Mouse (Mus musculus) liver, embryonic 16.5 days (tissue): ENCODE measurements around the gene Gm20517. TPM values are rescaled to one million over a fixed set of nuclear protein-coding genes. Genes with fewer than 3 reads are reported as not detected.

Source experiments
- ATAC-seq: fragments of 200-750 bp; cut with Nextera tagmentation; 2 replicates; pipeline ENCODE4 v1.8.0; 2017; ENCODE audit warnings: low read depth, mild to moderate bottlenecking, moderate number of reproducible peaks, moderate library complexity
- H3K27ac ChIP-seq: fragments of 300-500 bp; sonication (generic); 2 replicates; pipeline ENCODE4 v1.5.1; 2014; ENCODE audit warnings: mild to moderate bottlenecking, low read length
- H3K27me3 ChIP-seq: fragments of 300-500 bp; sonication (generic); 2 replicates; pipeline ENCODE4 v1.6.1; 2014; ENCODE audit warnings: low read depth, low read length, mixed read lengths; ENCODE audit not compliant: control insufficient read depth, insufficient read depth
- H3K36me3 ChIP-seq: fragments of 300-500 bp; sonication (generic); 2 replicates; pipeline ENCODE4 v1.6.1; 2014; ENCODE audit warnings: mild to moderate bottlenecking; ENCODE audit not compliant: control insufficient read depth, insufficient read depth
- H3K4me1 ChIP-seq: fragments of 300-500 bp; sonication (generic); 2 replicates; pipeline ENCODE4 v1.6.1; 2014; ENCODE audit warnings: low read depth, low read length, mixed read lengths; ENCODE audit not compliant: control insufficient read depth
- H3K4me2 ChIP-seq: fragments of 300-500 bp; sonication (generic); 2 replicates; pipeline ENCODE4 v1.6.1; 2014; ENCODE audit warnings: low read depth, low read length, mixed read lengths
- H3K4me3 ChIP-seq: fragments of 300-500 bp; sonication (generic); 2 replicates; pipeline ENCODE4 v1.5.1; 2014; ENCODE audit warnings: low read depth, mild to moderate bottlenecking, low read length
- H3K9ac ChIP-seq: fragments of 300-500 bp; sonication (generic); 2 replicates; pipeline ENCODE4 v1.6.1; 2014; ENCODE audit warnings: low read depth, low read length
- H3K9me3 ChIP-seq: fragments of 300-500 bp; sonication (generic); replicated peaks from 2 replicates; pipeline ENCODE4 v1.6.1; 2016; ENCODE audit warnings: low read length; ENCODE audit not compliant: control insufficient read depth
- WGBS: fragments of 180-500 bp; shearing (Covaris S2); extraction: QIAGEN DNeasy Blood & Tissue Kit; methylation state at CpG from one replicate; pipeline ENCODE4 v1.1.7; 2014; ENCODE audit not compliant: insufficient replicate concordance; 5-methylcytosine and 5-hydroxymethylcytosine counted together
- polyA plus RNA-seq: library from polyadenylated mRNA; unstranded; fragments of >200 nt; fragmentation: Nextera tagmentation; extraction: Ambion mirVana; gene quantifications from 2 replicates; pipeline ENCODE4 v1.2.1, GENCODE M21; 2015

Gene Gm20517
- polyA plus RNA-seq, 1 experiment from 2014 or later, result 1.1 TPM

DNA sequence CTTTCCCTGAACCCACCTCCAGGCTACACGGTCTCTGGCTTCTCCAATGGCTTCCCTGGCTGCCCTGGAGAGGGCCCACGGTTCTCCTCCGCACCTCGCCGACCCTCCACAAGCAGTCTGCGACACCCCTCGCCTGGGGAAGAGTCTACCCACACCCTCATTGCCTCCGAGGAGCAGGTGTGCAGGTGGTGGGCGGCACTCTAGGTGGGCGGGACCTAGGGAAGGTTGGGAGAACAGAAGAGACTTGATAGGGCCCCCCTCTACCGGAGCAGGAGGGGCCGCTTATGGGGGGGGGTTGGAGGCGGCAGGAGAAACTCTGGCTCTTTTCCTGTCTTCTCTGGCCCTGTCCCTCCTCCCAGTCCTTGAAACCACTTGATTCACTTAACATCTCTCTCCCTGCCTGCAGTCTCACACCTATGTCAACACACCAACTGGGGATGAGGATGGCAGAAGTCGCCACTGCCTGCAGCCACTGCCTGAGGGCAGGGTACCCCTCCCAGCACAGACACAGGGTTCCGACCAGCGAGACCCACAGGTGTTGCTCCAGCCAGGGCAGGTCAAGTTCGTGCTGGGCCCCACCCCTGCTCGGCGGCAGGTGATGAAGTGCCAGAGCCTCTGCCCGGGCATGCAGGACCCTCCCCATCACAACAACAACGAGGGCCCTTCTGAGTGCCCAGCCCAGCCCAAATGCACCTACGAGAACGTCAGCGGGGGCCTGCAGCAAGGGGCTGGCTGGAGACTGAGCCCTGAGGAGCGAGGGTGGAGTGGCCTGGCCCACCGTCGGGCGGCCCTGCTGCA, 91.4 kb downstream of the Gm20517 start:
- Histone ChIP-seq H3K36me3 (no peaks in the 10 kb centered on the region; the same call in 1 of the 2 replicates), H3K4me2 (no peak overlapping the region), H3K27ac (no peak overlapping the region), H3K27me3 (peaks cover 8% of the 10 kb centered on the region), H3K4me1 (peaks cover 2% of the 10 kb centered on the region; the same call in 1 of the 2 replicates), H3K9me3 (no peaks in the 10 kb centered on the region), H3K9ac (no peak overlapping the region), H3K4me3 (no peak overlapping the region)
- 38% methylated on average over 28 of the region's 28 CpGs for WGBS
- ATAC-seq, result no peak

- Histone ChIP-seq H3K9me3 (no peaks in the 10 kb centered on the region), H3K36me3 (no peaks in the 10 kb centered on the region; the same call in 1 of the 2 replicates), H3K4me3 (no peak overlapping the region), H3K4me2 (no peak overlapping the region), H3K4me1 (peaks cover 2% of the 10 kb centered on the region; the same call in 1 of the 2 replicates), H3K27me3 (peaks cover 8% of the 10 kb centered on the region), H3K9ac (no peak overlapping the region), H3K27ac (no peak overlapping the region)
- 19% methylated on average over 20 of the region's 20 CpGs for WGBS
- ATAC-seq, result no peak
These were observed 92.2 kb downstream of the Gm20517 start for GRCm38 (mm10) chr17:47703556-47703955.

DNA sequence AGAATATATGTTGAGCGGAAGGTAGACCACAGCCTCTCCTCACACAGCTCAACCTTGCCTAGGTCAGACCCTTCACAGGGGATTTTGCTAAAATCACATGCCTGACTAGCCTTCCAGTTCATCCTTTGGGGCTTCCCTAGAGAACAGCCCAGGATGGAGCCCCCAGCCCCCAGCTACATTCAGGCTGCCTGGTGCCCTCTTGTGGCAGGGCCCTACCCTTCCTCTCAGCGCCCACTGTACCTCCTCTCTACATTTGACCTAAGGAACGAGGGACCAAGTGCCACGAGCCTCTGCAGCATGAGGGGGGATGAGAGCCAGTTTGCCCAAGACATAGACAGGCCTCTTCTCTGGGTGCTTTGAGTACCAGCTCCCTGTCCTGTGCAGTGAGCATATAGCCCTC, 93.3 kb downstream of the Gm20517 start:
- Histone ChIP-seq H3K9me3 (no peaks in the 10 kb centered on the region), H3K27ac (no peak overlapping the region), H3K4me3 (no peak overlapping the region), H3K4me2 (no peak overlapping the region), H3K4me1 (peaks cover 2% of the 10 kb centered on the region; the same call in 1 of the 2 replicates), H3K36me3 (no peaks in the 10 kb centered on the region; the same call in 1 of the 2 replicates), H3K27me3 (peaks cover 8% of the 10 kb centered on the region), H3K9ac (no peak overlapping the region)
- ATAC-seq, result no peak
- 52% methylated on average over 4 of the region's 4 CpGs for WGBS

GRCm38 (mm10) chr17:47706196-47706595, 94.8 kb downstream of the Gm20517 start:
- Histone ChIP-seq H3K4me3 (no peak overlapping the region), H3K4me2 (no peak overlapping the region), H3K27me3 (peaks cover 8% of the 10 kb centered on the region), H3K9me3 (no peaks in the 10 kb centered on the region), H3K27ac (no peak overlapping the region), H3K4me1 (no peaks in the 10 kb centered on the region), H3K9ac (no peak overlapping the region), H3K36me3 (no peaks in the 10 kb centered on the region; the same call in 1 of the 2 replicates)
- no peak for ATAC-seq
- WGBS, result 67% methylated on average over 1 of the region's 1 CpGs

DNA sequence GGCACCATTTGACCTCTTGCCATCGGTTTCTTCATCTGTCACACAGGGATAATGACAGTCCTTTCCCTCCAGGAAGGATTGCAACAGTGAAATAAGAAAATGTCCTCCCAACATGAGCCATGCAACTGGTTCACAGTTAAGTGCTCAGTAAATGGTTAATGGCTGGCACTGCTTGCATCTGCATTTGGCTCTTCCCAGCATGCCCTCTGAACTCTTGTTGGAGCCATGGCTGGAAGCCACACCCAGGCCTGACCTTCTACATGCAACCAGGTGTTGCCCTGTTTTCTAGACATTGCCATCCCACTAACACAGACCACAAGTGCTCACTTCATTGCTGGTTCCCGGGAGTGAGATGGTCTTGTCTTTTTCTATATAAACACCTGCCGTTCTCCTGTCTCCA, 96.6 kb downstream of the Gm20517 start:
- Histone ChIP-seq H3K4me1 (no peaks in the 10 kb centered on the region), H3K27me3 (peaks cover 8% of the 10 kb centered on the region), H3K4me3 (no peak overlapping the region), H3K27ac (no peak overlapping the region), H3K4me2 (no peak overlapping the region), H3K36me3 (no peaks in the 10 kb centered on the region), H3K9ac (no peak overlapping the region), H3K9me3 (no peaks in the 10 kb centered on the region)
- WGBS, result 66% methylated on average over 3 of the region's 3 CpGs
- no peak for ATAC-seq

- H3K9ac ChIP-seq, result no peak overlapping the region
- no peak overlapping the region for H3K4me3 ChIP-seq
- no peaks in the 10 kb centered on the region for H3K9me3 ChIP-seq
- ATAC-seq, result no peak
- no peaks in the 10 kb centered on the region for H3K4me1 ChIP-seq
- H3K36me3 ChIP-seq, result no peaks in the 10 kb centered on the region
- H3K27me3 ChIP-seq, result no peaks in the 10 kb centered on the region; the same call in 1 of the 2 replicates
- H3K27ac ChIP-seq, result no peak overlapping the region
- 66% methylated on average over 4 of the region's 4 CpGs for WGBS
- no peak overlapping the region for H3K4me2 ChIP-seq
These were observed 97.6 kb downstream of the Gm20517 start for GRCm38 (mm10) chr17:47708972-47709371.

DNA sequence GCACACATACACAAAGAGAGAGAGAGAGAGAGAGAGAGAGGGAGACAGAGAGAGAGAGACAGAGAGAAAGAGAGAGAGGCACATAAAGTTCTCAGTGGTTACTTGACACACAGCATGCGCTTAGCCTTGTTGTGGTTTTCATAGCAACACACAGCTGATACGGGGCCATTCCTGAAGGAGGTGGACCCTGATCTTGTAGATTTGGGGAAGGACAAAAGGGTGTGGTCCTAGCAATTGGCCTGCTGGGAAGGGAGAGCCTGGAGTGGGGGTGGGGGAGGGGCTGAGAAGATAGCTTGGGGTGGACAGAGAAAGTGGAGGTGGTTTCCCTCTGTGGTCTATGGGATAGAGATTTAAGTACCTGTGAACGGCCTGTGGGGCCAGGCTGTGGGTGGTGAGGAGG, 98.6 kb downstream of the Gm20517 start:
- Histone ChIP-seq H3K4me1 (no peaks in the 10 kb centered on the region), H3K4me2 (no peak overlapping the region), H3K36me3 (no peaks in the 10 kb centered on the region), H3K27ac (no peak overlapping the region), H3K9ac (no peak overlapping the region), H3K4me3 (no peak overlapping the region), H3K27me3 (no peaks in the 10 kb centered on the region), H3K9me3 (no peaks in the 10 kb centered on the region)
- whole genome bisulfite sequencing, result 28% methylated on average over 3 of the region's 3 CpGs
- no peak for ATAC-seq

DNA sequence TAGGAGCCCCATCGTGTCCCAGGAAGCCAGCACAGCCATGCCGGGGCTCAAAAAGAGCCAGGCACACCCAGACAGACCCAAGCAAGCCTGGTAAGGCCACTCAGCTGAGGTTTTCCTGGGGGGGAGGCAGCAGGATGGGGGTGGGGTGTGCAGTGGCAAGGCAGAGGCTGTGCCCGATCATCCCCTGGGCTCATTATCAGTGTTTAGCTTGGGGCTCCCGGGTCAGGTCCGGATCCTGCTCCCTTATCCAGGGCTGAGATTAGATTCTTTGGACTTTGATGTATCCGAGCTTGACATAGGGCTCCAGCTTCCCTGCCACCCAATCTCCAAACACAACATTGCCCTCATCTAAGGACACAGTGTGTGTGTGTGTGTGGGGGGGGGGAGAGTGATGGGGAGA, 100.5 kb downstream of the Gm20517 start:
- H3K9me3 ChIP-seq, result no peaks in the 10 kb centered on the region
- no peak overlapping the region for H3K4me2 ChIP-seq
- no peak overlapping the region for H3K9ac ChIP-seq
- H3K36me3 ChIP-seq, result no peaks in the 10 kb centered on the region
- H3K27me3 ChIP-seq, result no peaks in the 10 kb centered on the region
- no peaks in the 10 kb centered on the region for H3K4me1 ChIP-seq
- H3K27ac ChIP-seq, result no peak overlapping the region
- no peak overlapping the region for H3K4me3 ChIP-seq
- no peak for ATAC-seq
- 44% methylated on average over 6 of the region's 6 CpGs for WGBS

DNA sequence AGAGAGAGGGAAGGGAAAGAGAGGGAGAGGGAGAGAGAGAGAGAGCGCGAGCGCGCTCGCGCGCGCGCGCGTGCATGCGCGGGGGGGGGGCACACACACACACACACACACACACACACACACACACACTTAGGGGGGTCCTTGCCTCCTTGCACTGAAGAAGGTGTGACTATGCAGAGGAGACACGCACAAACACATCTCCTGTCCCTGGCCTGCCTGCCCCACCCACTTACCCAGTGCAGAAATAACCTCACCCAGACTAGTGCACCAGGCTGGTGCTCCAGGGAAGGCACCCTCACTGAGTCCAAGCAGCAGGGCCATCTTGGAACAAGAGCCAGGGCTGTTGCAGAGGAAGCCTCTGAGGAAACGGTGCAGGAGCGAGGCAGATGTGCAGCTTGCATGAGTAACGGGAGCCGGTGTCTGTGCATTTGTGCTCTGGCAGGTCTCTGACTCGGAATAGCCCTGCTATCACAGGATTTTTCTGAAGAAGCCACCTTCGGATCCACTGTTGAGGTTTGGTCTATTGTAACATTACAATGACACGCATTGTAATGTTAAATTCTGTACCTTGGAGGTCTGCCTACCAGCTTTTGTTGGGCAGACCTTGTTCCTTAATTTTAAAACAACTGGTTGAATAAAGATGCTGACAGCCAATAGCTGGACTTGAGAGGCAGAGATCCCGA, 101.6 kb downstream of the Gm20517 start:
- Histone ChIP-seq H3K36me3 (no peaks in the 10 kb centered on the region), H3K4me1 (no peaks in the 10 kb centered on the region), H3K4me2 (no peak overlapping the region), H3K9me3 (no peaks in the 10 kb centered on the region), H3K27me3 (no peaks in the 10 kb centered on the region), H3K27ac (no peak overlapping the region), H3K4me3 (no peak overlapping the region), H3K9ac (no peak overlapping the region)
- no peak for ATAC-seq
- WGBS, result 56% methylated on average over 11 of the region's 22 CpGs
